Mouse (Mus musculus) kidney, adult 2 months (tissue): Measurements from ENCODE around the gene Tead2. TPM values are rescaled to one million over a fixed set of nuclear protein-coding genes. Genes with fewer than 3 reads are reported as not detected.
A peak's percentile ranks its signal among the peaks of the same experiment; 100 is the strongest.

ENCODE experiments used
- DNase-seq: peaks from one replicate; pipeline ENCODE4 v3.0.0; 2021
- H3K27ac ChIP-seq: fragments of 200-500 bp; 2 replicates; pipeline ENCODE4 v1.5.1; 2012; ENCODE audit warnings: low read depth, low read length, control low read depth, inconsistent platforms; ENCODE audit not compliant: insufficient read depth
- H3K27me3 ChIP-seq: fragments of 200-500 bp; replicated peaks from 2 replicates; pipeline ENCODE4 v1.6.1; 2012; ENCODE audit warnings: mild to moderate bottlenecking, moderate library complexity, low read length, inconsistent platforms; ENCODE audit not compliant: control insufficient read depth, insufficient read depth
- H3K36me3 ChIP-seq: fragments of 200-500 bp; 2 replicates; pipeline ENCODE4 v1.6.1; 2012; ENCODE audit warnings: mild to moderate bottlenecking, moderate library complexity, low read length, inconsistent platforms; ENCODE audit not compliant: control insufficient read depth, insufficient read depth
- H3K4me1 ChIP-seq: fragments of 200-500 bp; 2 replicates; pipeline ENCODE4 v1.6.1; 2011; ENCODE audit warnings: low read length; ENCODE audit not compliant: control insufficient read depth, insufficient read depth
- H3K4me3 ChIP-seq: fragments of 200-500 bp; 2 replicates; pipeline ENCODE4 v1.5.1; 2011; ENCODE audit warnings: mild to moderate bottlenecking, low read depth, low read length, control low read depth; ENCODE audit not compliant: insufficient read depth
- CTCF ChIP-seq: fragments of 200-500 bp; conservative IDR thresholded peaks from 2 replicates; pipeline ENCODE4 v1.5.1; 2011; ENCODE audit warnings: low read depth, mild to moderate bottlenecking, control low read depth, low read length, moderate library complexity, mixed read lengths; ENCODE audit not compliant: insufficient read depth, insufficient read length
- POLR2A ChIP-seq: fragments of 200-500 bp; IDR thresholded peaks from one replicate; pipeline ENCODE4 v1.6.1; 2011; ENCODE audit warnings: low read depth, low read length, control low read depth
- WGBS: fragments of 180-500 bp; shearing (Covaris S2); methylation state at CpG from one replicate; pipeline ENCODE4 v1.1.7; 2018; 5-methylcytosine and 5-hydroxymethylcytosine counted together
- polyA plus RNA-seq: library from polyadenylated mRNA; depleted of rRNA; stranded (reverse); fragments of >200 nt; gene quantifications from 2 replicates; pipeline ENCODE4 v1.2.3, GENCODE M21; 2012

Gene Tead2
- polyA plus RNA-seq, 1 experiment = 13.2 TPM

DNA sequence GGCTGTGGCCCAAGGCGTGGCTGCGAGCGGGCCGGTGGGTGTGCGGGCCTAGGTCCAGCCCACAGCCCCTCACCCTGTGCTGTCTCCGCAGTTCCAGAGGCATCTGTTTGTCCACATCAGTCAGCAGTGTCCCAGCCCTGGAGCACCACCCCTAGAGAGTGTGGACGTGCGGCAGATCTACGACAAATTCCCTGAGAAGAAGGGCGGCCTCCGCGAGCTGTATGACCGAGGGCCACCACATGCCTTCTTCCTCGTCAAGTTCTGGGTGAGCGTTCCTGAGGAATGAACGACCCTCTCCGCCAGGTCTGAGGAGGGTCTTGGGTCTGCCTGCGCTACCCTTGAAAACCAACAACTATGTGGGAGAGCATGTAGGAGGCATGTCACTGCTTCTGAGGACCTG lies 13.0 kb downstream of the Tead2 start:
- H3K36me3 ChIP-seq = no peaks in the 10 kb centered on the region
- WGBS = 88% methylated on average over 18 of the region's 18 CpGs
- H3K4me1 ChIP-seq = no peaks in the 10 kb centered on the region
- H3K4me3 ChIP-seq = no peak overlapping the region
- DNase-seq = no peak
- H3K27me3 ChIP-seq = no peaks in the 10 kb centered on the region
- H3K27ac ChIP-seq = no peak overlapping the region
- TF ChIP-seq POLR2A = no peak
- no peak for TF ChIP-seq CTCF

DNA sequence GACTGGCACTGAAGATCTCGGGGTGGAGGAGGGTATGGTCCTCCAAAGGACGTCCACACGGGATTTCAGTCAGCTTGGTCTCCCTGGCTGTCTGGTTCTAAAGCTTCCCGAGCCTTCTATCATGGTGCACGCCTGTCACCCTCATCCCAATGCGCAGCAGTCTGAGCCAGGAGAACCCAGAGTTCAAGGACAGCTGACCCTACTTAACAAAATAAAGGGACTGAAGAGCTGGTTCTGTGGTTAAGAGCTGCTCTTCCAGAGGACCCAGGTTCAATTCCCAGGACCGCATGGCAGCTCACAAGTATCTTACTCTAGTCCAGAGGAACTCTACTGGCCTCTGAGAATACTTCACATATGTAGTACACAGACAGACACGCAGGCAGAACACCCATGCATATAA lies 13.5 kb downstream of the Tead2 start:
- no peaks in the 10 kb centered on the region for H3K27me3 ChIP-seq
- no peak for DNase-seq
- H3K4me3 ChIP-seq = no peak overlapping the region
- 92% methylated on average over 8 of the region's 8 CpGs for WGBS
- H3K27ac ChIP-seq = no peak overlapping the region
- no peaks in the 10 kb centered on the region for H3K4me1 ChIP-seq
- TF ChIP-seq CTCF (no peak), POLR2A (no peak)
- H3K36me3 ChIP-seq = no peaks in the 10 kb centered on the region

DNA sequence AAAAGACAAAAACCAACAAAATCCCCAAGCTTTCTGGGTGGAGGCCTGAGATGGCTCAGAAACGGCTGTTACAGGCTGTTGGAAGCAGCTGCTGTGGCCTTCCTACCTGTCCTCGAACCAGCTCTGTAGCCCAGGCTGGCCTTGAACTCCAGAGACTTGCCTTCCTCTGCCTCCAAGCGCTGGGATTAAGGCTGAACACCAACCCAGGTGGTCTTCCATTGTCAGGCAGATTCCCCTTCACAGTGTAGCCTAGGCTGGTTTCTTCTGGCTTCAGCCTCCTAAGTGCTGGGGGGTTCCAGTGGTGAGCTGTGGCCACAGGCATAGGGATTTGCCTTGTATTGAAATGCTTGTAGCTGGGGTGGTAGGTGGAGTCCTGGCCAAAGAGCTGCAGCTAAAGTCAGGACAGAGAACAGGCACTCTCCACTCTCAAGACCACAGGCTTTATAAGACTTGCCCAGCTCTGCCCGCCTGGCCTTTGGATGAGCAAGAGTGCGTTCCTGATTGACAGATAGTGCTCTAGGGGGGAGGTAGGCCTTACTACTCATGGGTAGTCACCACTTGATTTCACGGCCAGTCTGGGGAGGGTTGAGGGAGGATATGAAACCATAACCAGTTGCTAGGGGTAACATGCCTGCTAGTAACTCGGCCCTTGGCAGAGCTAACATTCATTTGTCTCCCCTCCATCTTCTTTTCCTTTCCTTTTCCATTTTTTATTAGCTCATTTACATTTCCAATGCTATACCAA lies 14.1 kb downstream of the Tead2 start:
- no peak overlapping the region for H3K27ac ChIP-seq
- TF ChIP-seq POLR2A (no peak), CTCF (no peak)
- no peak for DNase-seq
- H3K27me3 ChIP-seq = no peaks in the 10 kb centered on the region
- no peak overlapping the region for H3K4me3 ChIP-seq
- H3K4me1 ChIP-seq = peaks cover 2% of the 10 kb centered on the region
- 90% methylated on average over 7 of the region's 7 CpGs for WGBS
- H3K36me3 ChIP-seq = no peaks in the 10 kb centered on the region

DNA sequence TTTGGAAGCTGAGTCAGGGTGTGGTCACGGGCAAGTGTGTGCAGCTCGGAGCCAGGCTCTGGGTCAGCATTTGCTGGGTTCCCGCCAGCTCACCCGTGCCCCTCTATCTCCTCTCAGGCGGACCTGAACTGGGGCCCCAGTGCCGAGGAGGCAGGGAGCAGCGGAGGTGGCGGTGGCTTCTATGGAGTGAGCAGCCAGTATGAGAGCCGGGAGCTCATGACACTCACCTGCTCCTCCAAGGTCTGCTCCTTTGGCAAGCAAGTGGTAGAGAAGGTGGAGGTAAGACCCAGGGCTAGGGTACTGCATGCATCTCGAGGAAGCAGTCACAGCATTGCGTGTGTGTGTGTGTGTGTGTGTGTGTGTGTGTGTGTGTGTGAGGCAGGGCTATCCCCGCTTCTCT lies 15.6 kb downstream of the Tead2 start:
- H3K4me3 ChIP-seq = no peak overlapping the region
- 87% methylated on average over 12 of the region's 12 CpGs for WGBS
- H3K4me1 ChIP-seq = peaks cover 6% of the 10 kb centered on the region
- no peaks in the 10 kb centered on the region for H3K36me3 ChIP-seq
- TF ChIP-seq CTCF = no peak
- H3K27me3 ChIP-seq = no peaks in the 10 kb centered on the region
- no peak overlapping the region for H3K27ac ChIP-seq
- no peak for DNase-seq

DNA sequence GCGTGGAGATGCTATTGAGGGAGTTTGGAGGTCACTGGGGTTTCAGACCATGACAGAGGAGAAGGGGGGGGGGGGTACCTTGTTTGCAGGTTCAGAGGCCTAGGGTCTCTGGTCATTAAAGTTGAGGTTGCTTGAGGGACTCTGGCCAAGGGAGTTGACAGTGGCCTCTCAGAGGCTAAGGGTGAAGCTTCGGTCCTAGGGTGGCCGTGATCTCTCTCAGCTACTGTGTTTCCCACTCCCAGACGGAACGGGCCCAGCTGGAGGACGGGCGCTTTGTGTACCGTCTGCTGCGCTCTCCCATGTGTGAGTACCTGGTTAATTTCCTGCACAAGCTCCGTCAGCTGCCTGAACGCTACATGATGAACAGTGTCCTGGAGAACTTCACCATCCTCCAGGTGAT lies 16.4 kb downstream of the Tead2 start:
- H3K27ac ChIP-seq = no peak overlapping the region
- H3K27me3 ChIP-seq = no peaks in the 10 kb centered on the region
- no peak for DNase-seq
- WGBS = 91% methylated on average over 11 of the region's 11 CpGs
- no peak for TF ChIP-seq CTCF
- TF ChIP-seq POLR2A = no peak
- no peak overlapping the region for H3K4me3 ChIP-seq
- no peaks in the 10 kb centered on the region for H3K36me3 ChIP-seq
- peaks cover 6% of the 10 kb centered on the region for H3K4me1 ChIP-seq

DNA sequence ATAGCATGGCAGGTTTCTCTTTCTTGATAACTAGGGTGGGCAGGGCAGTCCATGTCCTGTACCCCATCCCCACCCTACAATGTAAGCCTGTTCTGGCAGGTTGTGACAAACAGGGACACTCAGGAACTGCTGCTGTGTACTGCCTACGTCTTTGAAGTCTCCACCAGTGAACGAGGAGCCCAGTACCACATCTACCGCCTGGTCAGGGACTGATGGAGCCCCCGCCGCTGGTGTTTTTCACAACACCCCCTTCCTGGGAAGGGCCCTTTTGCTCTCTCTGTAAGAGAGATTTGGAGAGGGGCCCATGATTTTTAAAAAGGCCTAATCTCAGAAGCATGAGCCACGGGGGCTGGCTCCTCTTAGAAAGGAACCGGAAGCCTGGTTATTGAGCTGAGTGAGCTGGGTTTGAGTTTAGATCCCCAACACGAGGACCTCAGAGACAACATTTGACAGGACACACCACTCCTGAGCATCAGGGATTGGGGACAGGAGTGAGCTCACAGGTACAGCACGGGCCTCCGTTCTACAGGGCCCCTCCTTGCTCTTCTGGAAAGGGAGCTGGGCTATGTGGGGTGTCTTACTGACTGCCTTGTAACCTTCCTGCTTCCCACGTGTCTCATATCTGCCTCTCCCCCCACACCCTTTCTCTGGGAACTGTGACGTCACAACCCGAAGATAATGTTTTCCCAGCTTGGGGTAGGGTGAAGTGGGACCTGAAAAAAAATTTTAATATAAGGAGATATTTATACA lies 17.3 kb downstream of the Tead2 start:
- WGBS = 72% methylated on average over 13 of the region's 13 CpGs
- DNase-seq = no peak
- no peaks in the 10 kb centered on the region for H3K36me3 ChIP-seq
- no peak overlapping the region for H3K4me3 ChIP-seq
- TF ChIP-seq CTCF (no peak), POLR2A (no peak)
- peaks cover 6% of the 10 kb centered on the region for H3K4me1 ChIP-seq
- H3K27ac ChIP-seq = no peak overlapping the region
- H3K27me3 ChIP-seq = no peaks in the 10 kb centered on the region

DNA sequence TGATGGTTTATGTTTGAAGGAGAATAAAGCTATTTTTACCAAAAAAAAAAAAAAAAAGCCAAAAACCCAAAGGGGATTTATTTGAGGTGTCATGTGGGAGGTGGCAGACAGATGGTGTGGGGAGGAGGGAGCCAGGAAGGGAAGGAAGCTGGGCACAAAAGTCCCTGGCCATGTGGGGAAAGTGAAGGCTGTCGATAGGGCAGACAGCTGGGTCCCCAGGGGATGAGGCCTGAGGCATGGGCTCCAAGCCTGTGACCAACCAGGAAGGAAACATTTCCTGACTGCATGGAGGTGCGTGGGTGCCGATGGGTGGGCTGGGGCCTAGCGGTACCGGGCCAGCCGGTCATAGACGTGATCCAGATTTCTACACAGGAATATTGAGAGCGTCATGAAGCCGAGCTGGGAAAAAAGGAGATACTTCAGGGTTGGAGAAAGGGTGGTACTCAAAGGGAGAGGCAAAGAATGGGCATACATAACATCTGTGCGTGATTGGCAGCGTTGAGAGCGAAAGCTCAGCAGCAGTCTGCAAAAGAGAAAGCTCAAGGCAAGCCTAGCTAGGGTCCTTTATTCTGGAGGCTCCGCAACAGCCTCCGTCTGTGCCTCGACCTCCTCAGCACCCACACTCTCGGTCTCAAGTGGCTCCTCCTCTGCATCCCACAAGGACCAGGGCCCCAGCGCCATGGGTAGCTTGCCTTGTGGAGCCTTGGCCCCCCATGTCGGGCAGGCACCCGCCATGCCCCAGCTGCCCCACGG lies 18.2 kb downstream of the Tead2 start:
- no peaks in the 10 kb centered on the region for H3K36me3 ChIP-seq
- no peak overlapping the region for H3K27ac ChIP-seq
- WGBS = 57% methylated on average over 20 of the region's 20 CpGs

More for the DNA sequence above, 18.2 kb downstream of the Tead2 start:
- Histone ChIP-seq H3K4me3 (no peak overlapping the region), H3K4me1 (peaks cover 6% of the 10 kb centered on the region), H3K27me3 (no peaks in the 10 kb centered on the region)
- DNase-seq = peak; percentile 21
- TF ChIP-seq POLR2A (no peak), CTCF (no peak)
